Mouse (Mus musculus): ENCODE data around the gene Synpo2l.
"Not testable (repeated sequence)": the region's sequence is repeated elsewhere in the genome, so short reads cannot be mapped to it uniquely, and the experiment has no call there.

DNA sequence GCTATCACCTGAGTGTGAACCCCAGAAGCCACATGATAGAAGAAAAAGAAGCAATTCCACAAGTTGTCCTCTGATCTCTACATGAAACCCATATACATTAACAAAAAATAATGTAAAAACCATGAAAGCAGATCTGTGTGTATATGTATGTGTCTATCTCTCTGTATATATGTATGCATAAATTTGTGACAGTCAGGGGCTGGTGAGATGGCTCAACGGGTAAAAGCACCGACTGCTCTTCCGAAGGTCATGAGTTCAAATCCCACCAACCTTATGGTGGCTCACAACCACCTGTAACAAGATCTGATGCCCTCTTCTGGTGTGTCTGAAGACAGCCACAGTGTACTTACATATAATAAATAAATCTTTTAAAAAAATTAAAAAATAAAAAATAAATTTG lies 31.2 kb downstream of the Synpo2l start:
- TF ChIP-seq CTCF (IDR thresholded peaks at IDR 0.05; ENCODE audit: insufficient read depth, low read length); POLR2A (IDR thresholded peaks at IDR 0.05; ENCODE audit: borderline replicate concordance, extremely low read depth, low read depth, low read length): not testable (repeated sequence)

Data from lung, adult 2 months (tissue).